Mouse (Mus musculus) adipocyte (in vitro differentiated cells): ENCODE results near the gene Defa20.
"Not testable (repeated sequence)": the region's sequence is repeated elsewhere in the genome, so short reads cannot be mapped to it uniquely, and the experiment has no call there.

Experiments used
- DNase-seq: peaks from one replicate; pipeline ENCODE4 v3.0.0-alpha.2; 2016; ENCODE audit warnings: low spot score

The Defa20 gene

GRCm38 (mm10) chr8:21508958-21509357 lies at the start of gene Defa20:
TSS of gene Defa20 (plus strand) at chr8:21509258.
- DNase-seq = not testable (repeated sequence)

GRCm38 (mm10) chr8:21528732-21529131 lies 19.7 kb downstream of the Defa20 start, which contains the start of gene Defa32:
TSS of gene Defa32 (plus strand) at chr8:21529032.
- DNase-seq = not testable (repeated sequence)
